Mouse (Mus musculus): ENCODE measurements around the gene Cox10. TPM values are rescaled to one million over a fixed set of nuclear protein-coding genes. Genes with fewer than 3 reads are reported as not detected.

Gene Cox10
- polyA plus RNA-seq, 1 experiment from 2014 or later, result 30.8 TPM

DNA sequence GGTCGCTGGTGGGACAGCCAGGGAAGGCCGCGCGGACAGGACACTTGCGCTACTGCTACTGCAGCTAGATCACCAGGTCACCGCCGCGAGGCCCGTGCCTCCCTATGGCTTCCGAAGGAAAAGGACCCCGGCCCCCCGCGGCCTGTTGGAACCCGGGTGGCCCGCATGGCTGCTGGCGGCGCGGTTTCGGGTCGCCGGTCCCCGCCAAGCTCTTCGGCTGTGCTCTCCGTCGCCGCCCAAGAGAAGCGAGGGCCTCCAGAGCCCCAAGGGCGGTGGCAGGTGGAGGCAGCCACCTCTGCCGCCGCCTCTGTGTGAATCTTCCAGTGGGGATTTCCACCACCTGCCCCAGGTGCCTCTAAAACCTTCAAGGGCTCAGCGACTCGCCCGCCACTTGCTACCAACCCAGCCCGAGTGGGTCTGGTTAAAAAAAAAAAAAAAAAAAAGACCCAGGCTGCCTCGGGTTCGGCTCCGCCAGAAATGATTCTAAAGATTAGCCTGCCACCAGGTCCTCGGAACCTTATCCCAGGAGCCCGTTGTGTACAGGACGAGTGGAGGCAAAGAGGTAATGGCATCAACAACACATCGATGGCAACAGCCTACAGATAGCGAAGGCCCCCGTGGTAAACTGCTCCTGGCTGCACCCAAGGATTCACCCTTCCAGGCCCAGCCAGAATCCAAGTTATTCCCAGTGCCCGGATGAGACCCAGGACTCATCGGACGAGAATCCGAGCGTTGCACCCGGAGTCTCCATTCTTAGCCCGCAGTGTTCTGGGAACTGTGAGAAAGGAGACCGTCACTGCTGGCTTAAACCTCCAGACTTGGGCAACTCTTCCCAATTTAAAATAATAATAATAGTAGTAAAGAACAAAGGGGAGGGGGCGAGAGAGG, 159.8 kb downstream of the Cox10 start:
- no peak for ATAC-seq (replicated peaks)
- peaks cover 32% of the 10 kb centered on the region for H3K27me3 ChIP-seq (replicated peaks)
- peak overlapping the region; percentile 49 for H3K9ac ChIP-seq
- 2% methylated on average over 52 of the region's 52 CpGs for WGBS
- peak overlapping the region; percentile 60 for H3K4me3 ChIP-seq
- no peaks in the 10 kb centered on the region for H3K9me3 ChIP-seq
- H3K27ac ChIP-seq, result peak overlapping the region; percentile 61
- peaks cover 52% of the 10 kb centered on the region for H3K4me1 ChIP-seq
- peak overlapping the region; percentile 89 for H3K4me2 ChIP-seq
- no peaks in the 10 kb centered on the region for H3K36me3 ChIP-seq (replicated peaks)

DNA sequence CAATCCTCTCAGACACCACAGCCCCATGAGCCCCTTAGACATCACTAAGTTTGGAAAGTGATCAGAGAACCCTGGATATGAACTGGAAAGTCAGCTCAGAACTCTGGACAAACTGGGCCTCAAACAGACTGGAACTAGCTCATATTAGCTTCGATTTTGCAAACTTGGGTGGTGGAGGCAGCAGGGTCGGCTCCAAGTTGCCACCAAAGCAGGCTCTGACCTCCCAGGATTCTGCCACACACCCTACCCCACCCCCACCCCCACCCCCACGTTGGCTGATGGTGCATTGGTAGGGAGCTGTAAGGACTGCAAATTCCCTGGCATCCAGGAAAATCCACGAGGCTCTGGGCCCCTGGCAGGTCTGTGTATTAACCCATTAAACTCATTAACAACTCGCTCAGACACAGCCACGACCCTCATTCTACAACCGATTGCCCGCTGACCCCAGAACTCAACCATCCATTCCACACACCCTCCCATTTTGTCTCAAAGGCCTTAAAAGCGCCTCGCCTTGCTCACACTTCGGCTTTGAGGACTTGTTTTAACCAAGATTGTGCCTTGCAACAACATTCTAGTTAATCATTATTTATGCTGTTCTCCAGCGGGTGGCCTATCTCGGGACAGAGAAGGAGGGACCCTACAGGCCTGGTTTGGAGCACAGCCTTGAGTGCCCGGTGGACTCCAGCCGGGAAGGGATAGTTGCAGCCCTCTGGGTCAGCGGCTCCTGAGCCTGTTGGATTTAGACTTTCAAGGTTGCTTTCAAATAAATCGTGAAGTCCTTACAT, 160.8 kb downstream of the Cox10 start:
- Histone ChIP-seq H3K4me3 (peak overlapping the region; percentile 60), H3K4me1 (peaks cover 54% of the 10 kb centered on the region), H3K9me3 (no peaks in the 10 kb centered on the region), H3K4me2 (peak overlapping the region; percentile 89), H3K27ac (peak overlapping the region; percentile 61), H3K9ac (peak overlapping the region; percentile 49; the same call in 1 of the 2 replicates), H3K27me3 (replicated peaks) (peaks cover 29% of the 10 kb centered on the region), H3K36me3 (replicated peaks) (no peaks in the 10 kb centered on the region)
- ATAC-seq (replicated peaks), result no peak
- 11% methylated on average over 17 of the region's 17 CpGs for WGBS

DNA sequence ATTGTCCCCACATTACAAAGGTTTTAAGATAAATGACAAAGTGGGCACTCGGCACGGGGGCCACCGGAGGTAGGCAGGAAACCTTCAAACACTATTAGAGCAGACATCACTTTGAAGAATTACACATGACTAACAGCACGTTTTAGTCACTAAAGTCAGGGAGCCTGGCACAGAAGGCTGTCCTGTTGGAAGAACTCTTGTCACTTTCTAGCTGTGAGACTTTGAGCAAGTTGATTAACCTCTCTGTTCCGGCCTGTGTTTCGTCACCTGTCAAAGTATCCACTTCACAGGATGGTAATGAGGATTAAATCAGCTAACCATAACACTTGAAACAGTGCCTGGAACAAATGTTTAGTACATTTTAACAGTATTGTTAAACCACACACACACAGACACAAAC, 161.7 kb downstream of the Cox10 start:
- no peaks in the 10 kb centered on the region for H3K9me3 ChIP-seq
- H3K27me3 ChIP-seq (replicated peaks), result peaks cover 20% of the 10 kb centered on the region
- peak overlapping the region; percentile 60 for H3K4me3 ChIP-seq
- no peak for ATAC-seq (replicated peaks)
- H3K36me3 ChIP-seq (replicated peaks), result no peaks in the 10 kb centered on the region
- peak overlapping the region; percentile 89 for H3K4me2 ChIP-seq
- no peak overlapping the region for H3K9ac ChIP-seq
- H3K4me1 ChIP-seq, result peaks cover 47% of the 10 kb centered on the region
- no peak overlapping the region for H3K27ac ChIP-seq
- 20% methylated on average over 6 of the region's 6 CpGs for WGBS

DNA sequence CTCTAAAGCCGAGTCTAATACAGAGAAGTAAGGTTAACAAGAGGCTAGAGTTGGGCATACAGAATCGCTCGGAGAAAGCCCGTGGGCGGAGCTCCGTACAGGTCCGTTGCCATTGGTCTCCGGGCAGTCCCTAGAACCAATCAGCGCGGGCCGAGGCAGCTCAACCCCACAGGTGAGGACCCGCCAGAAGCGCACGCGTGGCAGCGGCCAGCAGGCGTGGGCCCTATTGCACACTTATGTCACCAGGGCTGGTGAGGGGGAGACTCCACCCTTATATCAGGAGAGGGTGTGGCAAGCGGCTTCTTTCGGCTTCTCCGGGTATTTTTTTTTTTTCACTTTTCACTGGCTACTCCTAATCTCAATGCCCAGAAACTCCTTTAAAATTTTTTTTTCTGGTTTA, 164.9 kb downstream of the Cox10 start:
- Histone ChIP-seq H3K4me3 (peak overlapping the region; percentile 39), H3K9ac (peak overlapping the region; percentile 36), H3K36me3 (replicated peaks) (no peaks in the 10 kb centered on the region), H3K4me2 (peak overlapping the region; percentile 80), H3K4me1 (peaks cover 29% of the 10 kb centered on the region), H3K27ac (no peak overlapping the region), H3K9me3 (no peaks in the 10 kb centered on the region), H3K27me3 (replicated peaks) (peaks cover 20% of the 10 kb centered on the region)
- 2% methylated on average over 20 of the region's 20 CpGs for WGBS
- ATAC-seq (replicated peaks), result peak; percentile 91

DNA sequence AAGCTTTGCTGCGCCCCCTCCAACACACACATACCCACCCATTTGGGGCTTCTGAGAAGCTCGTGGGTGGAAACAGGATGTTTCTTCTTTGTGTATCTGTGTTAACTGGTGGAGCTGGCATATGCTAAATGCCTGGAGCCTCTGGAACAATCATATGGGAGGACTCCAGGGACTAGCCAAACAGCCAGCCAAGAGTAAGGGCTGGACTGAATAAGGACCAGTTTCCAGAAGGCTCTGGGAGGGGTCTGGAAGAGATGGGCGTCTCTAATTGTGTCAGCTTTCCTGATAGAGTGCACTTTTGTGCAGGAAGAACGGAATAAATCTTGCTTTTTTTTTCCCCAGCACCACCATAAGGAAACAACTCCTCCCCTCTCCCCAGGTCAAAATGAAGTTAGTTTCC, 165.3 kb downstream of the Cox10 start:
- peak overlapping the region; percentile 39 for H3K4me3 ChIP-seq
- H3K36me3 ChIP-seq (replicated peaks), result no peaks in the 10 kb centered on the region
- peak overlapping the region; percentile 36 for H3K9ac ChIP-seq
- peaks cover 20% of the 10 kb centered on the region for H3K27me3 ChIP-seq (replicated peaks)
- no peaks in the 10 kb centered on the region for H3K9me3 ChIP-seq
- 0 out of 2 replicates have a peak, but pooled peaks have one; percentile 46 for ATAC-seq (replicated peaks)
- 24% methylated on average over 4 of the region's 4 CpGs for WGBS
- H3K4me1 ChIP-seq, result peaks cover 25% of the 10 kb centered on the region
- peak overlapping the region; percentile 80 for H3K4me2 ChIP-seq
- H3K27ac ChIP-seq, result no peak overlapping the region

Other genes starting within 250 kb of the Cox10 start
- gene Hs3st3b1, start 157.2 kb downstream of the Cox10 start, polyA plus RNA-seq (2015; fragmentation: Nextera tagmentation; extraction: Ambion mirVana), result 13.0 and 14.2 TPM in 2 replicates